Mouse (Mus musculus): ENCODE data around the gene Bcr.

DNA sequence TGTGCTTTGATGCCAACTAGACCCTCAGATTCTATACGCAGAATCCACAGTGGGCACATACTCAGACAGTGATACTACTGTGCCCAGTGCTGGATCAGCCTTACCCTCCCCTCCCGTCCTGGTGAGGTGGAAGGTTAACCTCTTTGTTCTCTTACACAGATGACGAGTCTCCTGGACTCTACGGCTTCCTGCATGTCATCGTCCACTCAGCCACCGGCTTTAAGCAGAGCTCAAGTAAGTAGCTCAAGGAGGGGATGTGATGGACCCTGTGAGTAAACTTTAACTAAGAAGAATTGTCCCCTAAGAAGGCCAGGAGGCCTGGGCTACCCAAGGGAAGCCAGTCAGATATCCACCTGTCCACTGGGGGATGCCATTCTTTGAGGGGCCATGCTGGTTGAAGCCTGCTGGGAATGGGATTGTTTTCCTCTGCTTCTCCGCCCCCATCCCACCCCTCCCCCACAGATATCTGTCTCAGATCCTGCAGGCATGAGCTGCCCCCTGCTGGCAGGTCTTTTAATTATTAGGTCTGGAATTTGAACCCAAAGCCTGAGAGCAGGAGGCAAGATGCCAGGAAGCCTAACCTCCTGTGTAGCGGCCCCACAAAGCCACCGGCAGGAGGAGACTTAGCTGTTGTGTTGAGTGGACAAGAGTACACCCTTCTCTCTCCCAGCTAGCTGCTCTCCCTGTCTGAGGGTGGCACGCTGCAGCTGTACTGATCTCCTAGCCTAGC, 99.9 kb downstream of the Bcr start:
- TF ChIP-seq POLR2A (IDR thresholded peaks at IDR 0.05; ENCODE audit: extremely low read depth, insufficient read depth, low read length) (no peak), CTCF (IDR thresholded peaks at IDR 0.05; ENCODE audit: low read depth, low read length) (peak; percentile 47)

Measured in liver, adult 2 months (tissue).